Mouse (Mus musculus) heart, embryonic 16.5 days (tissue): ENCODE measurements around the gene Eno2. TPM values are rescaled to one million over a fixed set of nuclear protein-coding genes. Genes with fewer than 3 reads are reported as not detected.
A peak's percentile ranks its signal among the peaks of the same experiment; 100 is the strongest.

Experiments used
- ATAC-seq: fragments of 200-750 bp; cut with Nextera tagmentation; replicated peaks from 2 replicates; pipeline ENCODE4 v1.8.0; 2017; ENCODE audit warnings: moderate number of reproducible peaks; ENCODE audit not compliant: insufficient read depth, low FRiP score; ENCODE audit errors: extremely low read depth
- H3K27ac ChIP-seq: fragments of 300-500 bp; sonication (generic); 2 replicates; pipeline ENCODE4 v1.5.1; 2014; ENCODE audit warnings: mild to moderate bottlenecking, low read length, control low read depth, moderate library complexity
- H3K27me3 ChIP-seq: fragments of 300-500 bp; sonication (generic); 2 replicates; pipeline ENCODE4 v1.6.1; 2014; ENCODE audit warnings: low read length, mixed read lengths; ENCODE audit not compliant: control insufficient read depth, insufficient read depth
- H3K36me3 ChIP-seq: fragments of 300-500 bp; sonication (generic); 2 replicates; pipeline ENCODE4 v1.6.1; 2014; ENCODE audit not compliant: control insufficient read depth, insufficient read depth
- H3K4me1 ChIP-seq: fragments of 300-500 bp; sonication (generic); 2 replicates; pipeline ENCODE4 v1.6.1; 2014; ENCODE audit warnings: low read length, mixed read lengths; ENCODE audit not compliant: control insufficient read depth, insufficient read depth
- H3K4me2 ChIP-seq: fragments of 300-500 bp; sonication (generic); 2 replicates; pipeline ENCODE4 v1.6.1; 2014; ENCODE audit warnings: low read depth, mild to moderate bottlenecking, control low read depth, low read length
- H3K4me3 ChIP-seq: fragments of 300-500 bp; sonication (generic); 2 replicates; pipeline ENCODE4 v1.5.1; 2014; ENCODE audit warnings: mild to moderate bottlenecking, control low read depth, low read length
- H3K9ac ChIP-seq: fragments of 300-500 bp; sonication (generic); 2 replicates; pipeline ENCODE4 v1.6.1; 2014; ENCODE audit warnings: low read length, control low read depth
- H3K9me3 ChIP-seq: fragments of 300-500 bp; sonication (generic); replicated peaks from 2 replicates; pipeline ENCODE4 v1.6.1; 2016; ENCODE audit warnings: low read length; ENCODE audit not compliant: control insufficient read depth
- whole genome bisulfite sequencing: fragments of 180-500 bp; shearing (Covaris S2); extraction: QIAGEN DNeasy Blood & Tissue Kit; methylation state at CpG from one replicate; pipeline ENCODE4 v1.1.7; 2014; 5-methylcytosine and 5-hydroxymethylcytosine counted together
- polyA plus RNA-seq: library from polyadenylated mRNA; unstranded; fragments of >200 nt; fragmentation: Nextera tagmentation; extraction: Ambion mirVana; gene quantifications from 2 replicates; pipeline ENCODE4 v1.2.1, GENCODE M21; 2015

The Eno2 gene
- polyA plus RNA-seq, 1 experiment from 2014 or later, result 3.7 TPM

DNA sequence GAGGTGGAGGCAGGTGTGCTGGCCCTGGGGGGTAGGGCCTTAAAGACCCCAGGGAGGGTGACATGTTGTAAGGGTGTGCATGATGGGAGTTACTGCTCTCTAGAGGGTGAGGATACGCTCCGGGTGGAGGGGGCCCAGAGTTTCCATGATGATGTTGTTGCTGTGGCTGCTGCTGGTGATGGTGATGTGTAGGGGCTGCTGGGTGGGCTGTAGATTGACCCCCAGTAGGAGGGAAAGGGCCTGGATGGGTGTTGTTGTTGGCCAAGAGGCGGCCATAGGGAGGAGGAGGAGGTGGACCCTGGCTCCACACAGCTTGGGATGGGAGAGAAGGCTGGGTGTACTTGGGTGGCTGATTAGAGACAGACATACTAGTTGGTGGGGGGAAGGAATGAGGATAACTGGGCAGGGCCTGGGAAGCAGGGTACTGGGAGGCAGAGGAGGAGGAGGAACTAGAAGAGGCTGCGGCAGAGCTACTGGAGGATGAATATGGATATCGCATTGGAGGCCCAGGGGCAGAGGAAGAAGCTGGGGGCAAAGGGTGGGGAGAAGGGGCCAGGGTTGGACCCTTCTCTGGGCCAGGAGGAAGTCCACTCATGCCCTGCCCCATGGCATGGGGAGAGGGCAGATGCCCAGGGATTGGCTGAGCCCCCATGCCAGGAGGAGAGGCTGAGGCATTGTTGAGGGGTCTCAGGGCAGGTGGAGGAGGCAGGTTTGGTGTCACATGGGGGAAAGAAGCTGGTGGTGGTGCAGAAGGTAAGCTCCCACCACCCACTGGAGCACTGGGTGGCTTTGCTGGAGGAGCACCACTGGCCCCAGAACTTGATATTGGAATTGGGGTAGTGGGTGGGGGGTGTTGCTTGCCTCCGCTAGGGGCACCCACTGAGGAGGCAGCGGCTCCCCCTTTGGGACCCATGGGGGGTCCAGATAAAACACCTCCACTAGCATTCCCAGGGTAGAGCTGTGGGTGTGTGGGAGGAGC, 22.5 kb downstream of the Eno2 start:
- ATAC-seq, result no peak
- no peak overlapping the region for H3K27ac ChIP-seq
- H3K36me3 ChIP-seq, result peaks cover 21% of the 10 kb centered on the region
- H3K9me3 ChIP-seq, result no peaks in the 10 kb centered on the region
- no peak overlapping the region for H3K9ac ChIP-seq
- H3K27me3 ChIP-seq, result no peaks in the 10 kb centered on the region
- H3K4me1 ChIP-seq, result peaks cover 10% of the 10 kb centered on the region
- no peak overlapping the region; the same call in 1 of the 2 replicates for H3K4me3 ChIP-seq
- peak overlapping the region; percentile 94 for H3K4me2 ChIP-seq
- 82% methylated on average over 7 of the region's 7 CpGs for WGBS

DNA sequence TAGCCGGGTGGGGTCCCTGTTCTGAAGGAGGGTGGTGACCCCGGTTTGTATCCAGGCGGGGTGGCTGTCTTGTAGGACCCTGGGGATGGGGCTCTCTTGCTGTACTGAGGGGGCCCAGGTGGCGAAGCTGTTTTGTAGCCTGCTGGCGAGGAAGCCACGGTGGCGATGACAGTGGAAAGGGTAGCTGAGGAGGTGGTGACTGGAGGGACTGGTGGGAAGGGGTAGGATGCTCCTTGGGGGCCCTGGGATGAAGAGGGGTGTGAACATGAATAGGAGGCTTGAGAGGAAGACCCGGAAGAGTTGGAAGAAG, 23.2 kb downstream of the Eno2 start:
- Histone ChIP-seq H3K4me1 (peaks cover 15% of the 10 kb centered on the region), H3K4me3 (peak overlapping the region; percentile 66), H3K27me3 (no peaks in the 10 kb centered on the region), H3K36me3 (peaks cover 21% of the 10 kb centered on the region), H3K27ac (no peak overlapping the region; the same call in 1 of the 2 replicates), H3K4me2 (peak overlapping the region; percentile 94), H3K9ac (peak overlapping the region; percentile 91), H3K9me3 (no peaks in the 10 kb centered on the region)
- WGBS, result 23% methylated on average over 8 of the region's 8 CpGs
- ATAC-seq, result no peak

DNA sequence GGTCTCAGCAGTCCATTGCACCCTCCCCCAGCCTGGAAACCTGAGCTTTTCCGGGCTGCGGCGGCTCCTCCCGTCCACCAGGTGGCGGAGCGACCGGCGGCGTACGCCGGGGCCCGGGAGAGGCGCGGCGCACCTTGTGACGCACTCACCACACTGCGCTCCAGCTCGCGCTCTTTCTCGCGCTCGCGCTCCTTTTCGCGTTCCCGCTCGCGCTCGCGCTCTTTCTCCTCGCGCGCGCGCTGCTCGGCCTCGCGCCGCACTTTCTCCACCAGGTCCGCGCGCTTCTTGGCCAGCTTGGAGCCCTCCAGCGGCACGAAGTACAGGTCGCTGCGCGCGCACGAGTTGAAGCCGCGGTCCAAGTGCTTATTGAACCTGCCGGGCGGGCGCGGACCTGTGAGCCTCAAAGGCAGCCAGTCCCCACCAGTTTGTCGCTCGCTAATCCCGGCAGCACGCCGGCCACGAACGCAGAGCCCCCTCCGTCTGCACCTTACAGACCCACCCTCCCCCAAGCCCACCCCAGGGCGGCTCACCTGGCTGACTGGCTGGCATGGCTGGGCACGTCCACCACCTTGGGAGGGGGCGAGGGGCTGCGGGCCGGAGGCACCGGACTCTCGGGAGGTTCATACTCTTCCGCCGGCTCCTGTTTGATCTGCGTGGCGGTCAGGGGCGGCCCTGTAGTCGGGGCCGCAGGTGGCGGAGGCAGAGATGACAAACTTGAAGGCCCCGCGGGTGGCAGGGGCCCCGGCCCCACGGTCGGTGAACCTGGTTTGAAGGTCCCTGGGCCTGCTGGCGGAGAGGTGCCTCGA, 23.8 kb downstream of the Eno2 start:
- Histone ChIP-seq H3K27ac (peak overlapping the region; percentile 72), H3K9me3 (no peaks in the 10 kb centered on the region), H3K27me3 (no peaks in the 10 kb centered on the region), H3K4me3 (peak overlapping the region; percentile 66), H3K4me2 (peak overlapping the region; percentile 94), H3K4me1 (peaks cover 15% of the 10 kb centered on the region), H3K9ac (peak overlapping the region; percentile 91), H3K36me3 (peaks cover 21% of the 10 kb centered on the region)
- peak; percentile 78 for ATAC-seq
- 1% methylated on average over 85 of the region's 85 CpGs for WGBS

- 64% methylated on average over 26 of the region's 26 CpGs for WGBS
These were observed 24.6 kb downstream of the Eno2 start for GRCm38 (mm10) chr6:124744755-124745321.

DNA sequence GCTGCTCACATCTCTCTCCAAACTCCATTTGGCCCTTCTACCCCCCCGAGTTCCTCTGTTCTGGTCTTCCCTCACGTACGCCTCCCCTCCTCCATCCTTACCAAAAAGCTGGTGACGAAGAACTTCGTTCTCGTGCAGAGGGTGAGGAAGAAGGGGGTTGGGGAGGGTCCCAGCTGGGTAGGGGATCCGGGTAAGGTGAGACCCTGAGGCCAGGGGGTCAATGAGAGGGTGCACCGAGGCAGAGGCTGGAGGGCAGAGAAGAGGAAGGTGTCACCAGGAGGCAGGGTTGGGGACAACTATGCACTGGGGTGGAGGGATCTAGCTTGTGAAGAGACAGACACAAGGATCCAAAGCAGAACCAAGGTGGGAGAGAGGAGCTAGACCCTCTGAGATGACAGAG, 25.8 kb downstream of the Eno2 start:
- peaks cover 25% of the 10 kb centered on the region for H3K4me1 ChIP-seq
- H3K27ac ChIP-seq, result no peak overlapping the region
- H3K36me3 ChIP-seq, result peaks cover 23% of the 10 kb centered on the region
- H3K9ac ChIP-seq, result no peak overlapping the region
- H3K4me3 ChIP-seq, result no peak overlapping the region
- 87% methylated on average over 8 of the region's 8 CpGs for whole genome bisulfite sequencing
- no peaks in the 10 kb centered on the region for H3K27me3 ChIP-seq
- ATAC-seq, result no peak
- H3K9me3 ChIP-seq, result no peaks in the 10 kb centered on the region
- H3K4me2 ChIP-seq, result no peak overlapping the region

More at GRCm38 (mm10) chr6:124744755-124745321, 24.6 kb downstream of the Eno2 start:
- H3K27ac ChIP-seq, result peak overlapping the region; percentile 54; the same call in 1 of the 2 replicates
- H3K4me1 ChIP-seq, result peaks cover 17% of the 10 kb centered on the region
- H3K36me3 ChIP-seq, result peaks cover 21% of the 10 kb centered on the region
- ATAC-seq, result no peak
- H3K4me3 ChIP-seq, result peak overlapping the region; percentile 66
- peak overlapping the region; percentile 94 for H3K4me2 ChIP-seq
- H3K9me3 ChIP-seq, result no peaks in the 10 kb centered on the region
- H3K9ac ChIP-seq, result peak overlapping the region; percentile 68
- no peaks in the 10 kb centered on the region for H3K27me3 ChIP-seq

DNA sequence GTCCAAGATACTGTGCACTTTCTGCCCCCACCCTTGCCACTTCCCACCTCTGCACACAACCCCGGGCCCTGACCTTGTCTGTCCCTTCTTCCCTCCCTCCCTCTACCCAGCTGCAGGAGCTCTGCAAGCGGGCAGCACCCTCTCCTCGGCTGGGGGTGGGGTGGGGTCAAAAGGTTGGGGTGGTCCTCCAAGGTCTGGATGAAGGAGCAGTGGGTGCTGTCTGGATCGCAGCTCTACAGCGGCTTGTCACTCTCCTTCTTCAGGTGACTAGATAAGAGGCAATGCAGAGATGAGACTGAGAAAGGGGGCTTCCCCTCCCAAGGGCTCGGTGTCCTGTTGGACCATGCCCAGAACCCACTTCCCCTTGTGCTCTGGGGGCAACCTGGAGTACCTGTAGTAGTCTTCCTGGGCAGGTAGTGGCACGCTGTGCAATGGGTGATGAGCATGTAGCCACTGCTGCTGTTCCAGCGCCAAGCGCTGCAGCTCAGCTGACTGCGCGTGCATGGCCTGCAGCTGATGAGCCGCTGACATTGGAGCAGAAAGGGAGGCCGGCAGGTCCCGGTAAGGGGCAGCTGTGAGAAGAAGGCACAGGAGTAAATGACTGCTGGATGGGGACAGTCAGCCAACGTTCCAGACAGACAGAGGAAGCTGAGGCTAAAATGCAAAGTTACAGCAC, 26.5 kb downstream of the Eno2 start:
- Histone ChIP-seq H3K4me3 (no peak overlapping the region), H3K9me3 (no peaks in the 10 kb centered on the region), H3K9ac (no peak overlapping the region), H3K27ac (no peak overlapping the region), H3K27me3 (no peaks in the 10 kb centered on the region), H3K36me3 (peaks cover 19% of the 10 kb centered on the region), H3K4me1 (peaks cover 31% of the 10 kb centered on the region), H3K4me2 (no peak overlapping the region)
- no peak for ATAC-seq
- WGBS, result 85% methylated on average over 15 of the region's 15 CpGs

GRCm38 (mm10) chr6:124741842-124742241, 27.6 kb downstream of the Eno2 start:
- Histone ChIP-seq H3K4me1 (peaks cover 31% of the 10 kb centered on the region), H3K36me3 (peaks cover 10% of the 10 kb centered on the region), H3K4me2 (peak overlapping the region; percentile 78), H3K27ac (peak overlapping the region; percentile 99), H3K4me3 (peak overlapping the region; percentile 75), H3K9me3 (no peaks in the 10 kb centered on the region), H3K27me3 (no peaks in the 10 kb centered on the region), H3K9ac (peak overlapping the region; percentile 92)
- no peak for ATAC-seq
- 72% methylated on average over 3 of the region's 3 CpGs for WGBS

GRCm38 (mm10) chr6:124740888-124741761, 28.3 kb downstream of the Eno2 start, which contains the start of gene Grcc10:
Gene Grcc10 (minus strand): TSS chr6:124741374.
- WGBS, result under 1% methylated on average over 41 of the region's 41 CpGs
- Histone ChIP-seq H3K4me3 (peak within 1 kb of the TSS; percentile 75), H3K4me2 (peak within 1 kb of the TSS; percentile 78)

More at GRCm38 (mm10) chr6:124740888-124741761, 28.3 kb downstream of the Eno2 start, which contains the start of gene Grcc10:
- Histone ChIP-seq H3K27me3 (no peaks in the 10 kb centered on the region), H3K36me3 (peaks cover 10% of the 10 kb centered on the region), H3K9ac (peak within 1 kb of the TSS; percentile 92), H3K9me3 (no peaks in the 10 kb centered on the region), H3K27ac (peak within 1 kb of the TSS; percentile 99), H3K4me1 (peaks cover 26% of the 10 kb centered on the region)
- ATAC-seq, result peak; percentile 64
